Mouse (Mus musculus) retina, postnatal 1 day (tissue): ENCODE results near the gene Khdc3.
"Not testable (repeated sequence)": the region's sequence is repeated elsewhere in the genome, so short reads cannot be mapped to it uniquely, and the experiment has no call there.

Source experiments
- DNase-seq: peaks from one replicate; pipeline ENCODE4 v3.0.0-alpha.2; 2012

The Khdc3 gene

DNA sequence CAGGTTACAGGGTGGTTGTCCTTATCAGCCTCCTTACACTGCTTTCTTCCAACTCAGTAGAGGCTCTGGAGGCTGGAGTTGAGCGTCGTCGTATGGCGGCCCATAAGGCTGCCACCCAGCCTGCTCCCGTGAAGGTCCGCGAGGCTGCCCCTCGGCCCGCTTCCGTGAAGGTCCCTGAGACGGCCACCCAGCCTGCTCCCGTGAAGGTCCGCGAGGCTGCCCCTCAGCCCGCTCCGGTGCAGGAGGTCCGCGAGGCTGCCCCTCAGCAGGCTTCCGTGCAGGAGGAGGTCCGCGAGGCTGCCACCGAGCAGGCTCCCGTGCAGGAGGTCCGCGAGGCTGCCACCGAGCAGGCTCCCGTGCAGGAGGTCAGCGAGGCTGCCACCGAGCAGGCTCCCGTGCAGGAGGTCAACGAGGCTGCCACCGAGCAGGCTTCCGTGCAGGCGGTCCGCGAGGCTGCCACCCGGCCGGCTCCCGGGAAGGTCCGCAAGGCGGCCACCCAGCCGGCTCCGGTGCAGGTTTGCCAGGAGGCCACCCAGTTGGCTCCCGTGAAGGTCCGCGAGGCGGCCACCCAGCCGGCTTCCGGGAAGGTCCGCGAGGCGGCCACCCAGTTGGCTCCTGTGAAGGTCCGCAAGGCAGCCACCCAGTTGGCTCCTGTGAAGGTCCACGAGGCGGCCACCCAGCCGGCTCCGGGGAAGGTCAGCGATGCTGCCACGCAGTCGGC lies 1.7 kb downstream of the Khdc3 start:
- peak; percentile 74 for DNase-seq

- no peak for DNase-seq
Observed at GRCm38 (mm10) chr9:73103880-73104198, 2.2 kb downstream of the Khdc3 start.

- DNase-seq: no peak
Observed at GRCm38 (mm10) chr9:73105141-73105540, 3.5 kb downstream of the Khdc3 start.

DNA sequence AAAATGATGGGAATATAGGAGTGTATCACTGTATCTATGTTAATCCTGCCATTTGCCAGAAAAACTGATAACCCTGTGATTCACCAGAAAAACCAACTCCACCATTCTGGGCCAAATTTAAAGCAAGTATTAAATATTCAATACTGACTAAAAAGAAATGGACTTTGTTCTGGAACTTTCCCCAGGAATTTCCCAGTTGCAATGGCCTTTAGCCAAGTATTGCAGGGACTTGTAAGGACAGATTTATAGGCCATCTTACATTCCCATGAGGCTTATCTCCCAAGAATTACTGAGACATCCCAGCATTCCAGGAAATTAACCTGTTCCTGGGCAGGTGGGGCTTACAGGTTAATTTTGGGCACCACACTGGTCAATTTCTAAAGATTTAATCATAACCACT lies 4.1 kb downstream of the Khdc3 start:
- no peak for DNase-seq

- peak; percentile 95 for DNase-seq
Observed at GRCm38 (mm10) chr9:73112919-73113906, 11.6 kb downstream of the Khdc3 start, which contains the start of gene Rsl24d1. Gene Rsl24d1 (plus strand): TSS chr9:73113426.

DNA sequence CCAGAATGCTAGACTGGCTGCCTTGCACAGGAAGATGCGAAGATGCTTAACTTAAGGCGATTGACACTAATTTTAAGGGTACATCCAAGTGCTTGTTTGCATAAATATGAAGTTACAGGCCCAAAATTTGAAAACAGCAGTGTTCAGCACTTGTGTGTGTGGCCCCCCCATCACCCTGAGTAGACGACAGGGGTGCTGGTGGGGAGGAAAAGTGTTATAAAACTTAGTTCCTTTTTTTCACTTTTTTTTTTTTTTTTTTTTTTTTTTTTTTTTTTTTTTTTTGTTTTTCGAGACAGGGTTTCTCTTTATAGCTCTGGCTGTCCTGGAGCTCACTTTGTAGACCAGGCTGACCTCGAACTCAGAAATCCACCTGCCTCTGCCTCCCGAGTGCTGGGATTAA lies 15.1 kb downstream of the Khdc3 start:
- DNase-seq: not testable (repeated sequence)

DNA sequence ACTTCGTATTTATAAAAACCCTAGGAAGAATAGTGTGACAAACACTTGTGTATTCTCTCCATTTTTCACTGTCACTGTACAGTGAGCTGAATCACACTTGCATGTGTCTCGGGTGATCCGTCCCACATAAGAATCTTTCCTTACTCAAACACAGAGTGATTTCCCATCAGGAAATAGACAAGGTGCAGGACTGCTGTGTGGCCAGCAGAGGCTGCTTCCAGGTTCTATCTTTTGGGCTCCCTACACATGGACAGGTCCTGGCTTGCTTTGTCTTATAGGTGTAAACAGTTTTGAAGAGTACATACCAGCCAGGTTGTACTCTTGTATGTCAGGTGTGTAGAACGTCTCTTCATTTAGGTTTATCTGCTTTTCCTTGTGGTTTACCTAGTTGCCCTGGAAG lies 16.4 kb downstream of the Khdc3 start:
- DNase-seq: no peak

- peak; percentile 30 for DNase-seq
Observed at GRCm38 (mm10) chr9:73121735-73122134, 20.1 kb downstream of the Khdc3 start.

GRCm38 (mm10) chr9:73125043-73125570 lies 23.5 kb downstream of the Khdc3 start:
- no peak for DNase-seq

DNA sequence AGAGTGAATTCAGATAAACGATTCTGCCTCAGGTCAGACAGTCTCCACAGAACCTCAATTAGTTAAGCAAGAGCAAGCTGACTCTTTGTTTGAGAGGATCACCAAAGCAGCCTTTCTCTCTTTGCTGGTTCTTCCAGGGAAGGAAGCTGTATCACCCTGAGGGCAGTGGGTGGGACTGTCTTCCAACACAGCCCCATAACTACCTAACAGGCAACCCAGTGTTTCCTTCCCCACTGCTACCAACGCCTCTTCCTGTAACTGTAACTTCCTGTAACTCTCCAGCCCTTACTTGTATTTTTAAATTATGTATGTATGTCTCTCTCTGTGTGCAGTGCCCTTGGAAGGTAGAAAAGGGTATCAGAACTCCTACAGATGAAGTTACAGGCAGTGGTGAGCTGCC lies 25.8 kb downstream of the Khdc3 start:
- no peak for DNase-seq

GRCm38 (mm10) chr9:73129875-73130274 lies 28.2 kb downstream of the Khdc3 start:
- peak; percentile 56 for DNase-seq

GRCm38 (mm10) chr9:73130529-73130928 lies 28.9 kb downstream of the Khdc3 start:
- DNase-seq: no peak

DNA sequence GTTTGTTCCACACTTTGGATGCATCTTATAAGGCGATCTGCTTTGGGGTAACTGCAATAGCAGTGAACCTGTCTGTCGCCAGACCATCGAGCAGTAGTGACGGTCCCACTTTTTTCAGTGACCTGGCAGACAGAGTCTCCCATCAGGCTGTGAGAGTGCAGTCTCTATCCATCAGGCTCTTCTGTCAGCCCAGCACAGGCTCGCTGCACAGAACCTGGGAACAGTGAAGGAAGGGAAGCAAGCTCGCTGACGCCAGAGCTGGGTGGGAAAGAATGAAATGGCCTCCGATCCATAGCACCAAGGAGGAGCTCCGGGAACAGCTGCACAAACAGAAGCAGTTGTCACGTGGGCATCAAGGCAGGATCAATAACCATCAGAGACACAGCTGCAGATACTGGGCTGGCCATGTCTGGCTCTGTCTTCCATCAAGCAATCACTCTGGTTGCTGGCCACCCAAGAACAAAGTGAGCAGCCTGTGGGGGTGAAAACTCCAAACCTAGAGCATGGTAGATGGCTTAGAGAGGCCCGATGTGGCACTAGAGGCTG lies 35.8 kb downstream of the Khdc3 start:
- DNase-seq: no peak
